Mouse (Mus musculus) neural tube, embryonic 13.5 days (tissue): ENCODE results near the gene Hist1h2bf. TPM values are rescaled to one million over a fixed set of nuclear protein-coding genes. Genes with fewer than 3 reads are reported as not detected.
"Not testable (repeated sequence)": the region's sequence is repeated elsewhere in the genome, so short reads cannot be mapped to it uniquely, and the experiment has no call there.

ENCODE experiments used
- ATAC-seq: fragments of 200-750 bp; cut with Nextera tagmentation; 2 replicates; pipeline ENCODE4 v1.8.0; 2017; ENCODE audit warnings: low read depth, mild to moderate bottlenecking, moderate TSS enrichment, moderate library complexity
- H3K27ac ChIP-seq: fragments of 300-500 bp; sonication (generic); replicated peaks from 2 replicates; pipeline ENCODE4 v1.5.1; 2015; ENCODE audit warnings: moderate library complexity, mild to moderate bottlenecking, inconsistent platforms
- H3K27me3 ChIP-seq: fragments of 300-500 bp; sonication (generic); 2 replicates; pipeline ENCODE4 v1.6.1; 2015; ENCODE audit warnings: mild to moderate bottlenecking, inconsistent platforms
- H3K36me3 ChIP-seq: fragments of 300-500 bp; sonication (generic); 2 replicates; pipeline ENCODE4 v1.6.1; 2015; ENCODE audit warnings: mild to moderate bottlenecking, inconsistent platforms
- H3K4me1 ChIP-seq: fragments of 300-500 bp; sonication (generic); replicated peaks from 2 replicates; pipeline ENCODE4 v1.6.1; 2015; ENCODE audit warnings: inconsistent platforms
- H3K4me2 ChIP-seq: fragments of 300-500 bp; sonication (generic); 2 replicates; pipeline ENCODE4 v1.6.1; 2015; ENCODE audit warnings: inconsistent platforms, mild to moderate bottlenecking, moderate library complexity
- H3K4me3 ChIP-seq: fragments of 300-500 bp; sonication (generic); 2 replicates; pipeline ENCODE4 v1.5.1; 2015; ENCODE audit warnings: mild to moderate bottlenecking, inconsistent platforms
- H3K9ac ChIP-seq: fragments of 300-500 bp; sonication (generic); 2 replicates; pipeline ENCODE4 v1.6.1; 2015; ENCODE audit warnings: moderate library complexity, mild to moderate bottlenecking, inconsistent platforms
- H3K9me3 ChIP-seq: fragments of 300-500 bp; sonication (generic); 2 replicates; pipeline ENCODE4 v1.6.1; 2016; ENCODE audit warnings: inconsistent platforms
- WGBS: fragments of 180-500 bp; shearing (Covaris S2); methylation state at CpG from one replicate; pipeline ENCODE4 v1.1.7; 2015; 5-methylcytosine and 5-hydroxymethylcytosine counted together
- polyA plus RNA-seq: library from polyadenylated mRNA; unstranded; fragments of >200 nt; fragmentation: Nextera tagmentation; extraction: Ambion mirVana; gene quantifications from 2 replicates; pipeline ENCODE4 v1.2.1, GENCODE M21; 2015

The Hist1h2bf gene
- polyA plus RNA-seq, 1 experiment from 2014 or later, result 1.6 TPM

GRCm38 (mm10) chr13:23585442-23586098 is 11.6 kb upstream of the Hist1h2bf start:
- peak overlapping the region; percentile 47 for H3K4me3 ChIP-seq
- H3K36me3 ChIP-seq, H3K27me3 ChIP-seq, H3K9me3 ChIP-seq: not testable (repeated sequence)
- under 1% methylated on average over 23 of the region's 36 CpGs for WGBS
- H3K27ac ChIP-seq, result peak overlapping the region; percentile 93
- H3K4me2 ChIP-seq, result peak overlapping the region; percentile 72
- peak overlapping the region; percentile 76 for H3K9ac ChIP-seq
- peaks cover 44% of the 10 kb centered on the region for H3K4me1 ChIP-seq
- ATAC-seq, result peak; percentile 90

GRCm38 (mm10) chr13:23585029-23585441 is 11.0 kb upstream of the Hist1h2bf start:
- peak overlapping the region; percentile 47 for H3K4me3 ChIP-seq
- under 1% methylated on average over 21 of the region's 21 CpGs for WGBS
- peak overlapping the region; percentile 76 for H3K9ac ChIP-seq
- H3K4me1 ChIP-seq, result peaks cover 44% of the 10 kb centered on the region
- no peaks in the 10 kb centered on the region for H3K36me3 ChIP-seq
- no peaks in the 10 kb centered on the region for H3K27me3 ChIP-seq
- peak overlapping the region; percentile 93 for H3K27ac ChIP-seq
- no peaks in the 10 kb centered on the region for H3K9me3 ChIP-seq
- no peak for ATAC-seq
- H3K4me2 ChIP-seq, result peak overlapping the region; percentile 72

- no peak for ATAC-seq
- peak overlapping the region; percentile 76 for H3K9ac ChIP-seq
- H3K36me3 ChIP-seq, result no peaks in the 10 kb centered on the region
- peaks cover 44% of the 10 kb centered on the region for H3K4me1 ChIP-seq
- no peaks in the 10 kb centered on the region for H3K27me3 ChIP-seq
- H3K27ac ChIP-seq, result peak overlapping the region; percentile 93
- no peaks in the 10 kb centered on the region for H3K9me3 ChIP-seq
- H3K4me2 ChIP-seq, result peak overlapping the region; percentile 72
- peak overlapping the region; percentile 47 for H3K4me3 ChIP-seq
Observed at GRCm38 (mm10) chr13:23584331-23584730, 10.3 kb upstream of the Hist1h2bf start.

- ATAC-seq, result no peak
- H3K27ac ChIP-seq, result peak overlapping the region; percentile 23; the same call in 1 of the 2 replicates
- H3K9ac ChIP-seq, result no peak overlapping the region
Observed at GRCm38 (mm10) chr13:23583387-23584068, 9.5 kb upstream of the Hist1h2bf start.

GRCm38 (mm10) chr13:23582219-23583056 is 8.4 kb upstream of the Hist1h2bf start:
- H3K27ac ChIP-seq, result peak overlapping the region; percentile 82
- WGBS, result 8% methylated on average over 6 of the region's 6 CpGs
- peak overlapping the region; percentile 91 for H3K4me2 ChIP-seq
- no peaks in the 10 kb centered on the region for H3K36me3 ChIP-seq
- H3K4me1 ChIP-seq, result peaks cover 44% of the 10 kb centered on the region
- peak overlapping the region; percentile 47 for H3K4me3 ChIP-seq
- peak overlapping the region; percentile 72 for H3K9ac ChIP-seq
- no peaks in the 10 kb centered on the region for H3K9me3 ChIP-seq
- no peak for ATAC-seq
- H3K27me3 ChIP-seq, result no peaks in the 10 kb centered on the region

More at GRCm38 (mm10) chr13:23583387-23584068, 9.5 kb upstream of the Hist1h2bf start:
- Histone ChIP-seq H3K27me3 (no peaks in the 10 kb centered on the region), H3K9me3 (no peaks in the 10 kb centered on the region), H3K4me3 (no peak overlapping the region), H3K36me3 (no peaks in the 10 kb centered on the region), H3K4me2 (0 out of 2 replicates have a peak overlapping the region, but pooled peaks have one; percentile 7), H3K4me1 (peaks cover 44% of the 10 kb centered on the region)

GRCm38 (mm10) chr13:23581408-23582218 is 7.6 kb upstream of the Hist1h2bf start, which contains the start of gene Hist1h4d:
TSS of gene Hist1h4d (plus strand) at chr13:23581598.
- peak within 1 kb of the TSS; percentile 72 for H3K9ac ChIP-seq
- peaks cover 47% of the 10 kb centered on the region for H3K4me1 ChIP-seq
- H3K9me3 ChIP-seq, result no peaks in the 10 kb centered on the region
- no peaks in the 10 kb centered on the region for H3K36me3 ChIP-seq
- peak within 1 kb of the TSS; percentile 91 for H3K4me2 ChIP-seq
- peak; percentile 88 for ATAC-seq
- WGBS, result under 1% methylated on average over 43 of the region's 43 CpGs
- peak within 1 kb of the TSS; percentile 82 for H3K27ac ChIP-seq
- peak within 1 kb of the TSS; percentile 47 for H3K4me3 ChIP-seq
- H3K27me3 ChIP-seq, result no peaks in the 10 kb centered on the region

GRCm38 (mm10) chr13:23577835-23578234 is 3.8 kb upstream of the Hist1h2bf start:
- H3K4me3 ChIP-seq, result no peak overlapping the region
- H3K9ac ChIP-seq, result no peak overlapping the region
- no peak overlapping the region for H3K27ac ChIP-seq
- ATAC-seq, result no peak
- H3K4me2 ChIP-seq, result no peak overlapping the region
- no peaks in the 10 kb centered on the region for H3K27me3 ChIP-seq
- H3K4me1 ChIP-seq, result peaks cover 42% of the 10 kb centered on the region
- no peaks in the 10 kb centered on the region for H3K9me3 ChIP-seq
- 86% methylated on average over 1 of the region's 1 CpGs for WGBS
- H3K36me3 ChIP-seq, result no peaks in the 10 kb centered on the region

- Histone ChIP-seq H3K27me3 (no peaks in the 10 kb centered on the region), H3K9me3 (no peaks in the 10 kb centered on the region), H3K27ac (0 out of 2 replicates have a peak overlapping the region, but pooled peaks have one; percentile 1), H3K4me2 (peak overlapping the region; percentile 81), H3K4me3 (0 out of 2 replicates have a peak overlapping the region, but pooled peaks have one; percentile 42), H3K36me3 (no peaks in the 10 kb centered on the region), H3K9ac (peak overlapping the region; percentile 78), H3K4me1 (peaks cover 42% of the 10 kb centered on the region)
- WGBS, result 54% methylated on average over 6 of the region's 6 CpGs
- ATAC-seq, result no peak
Observed at GRCm38 (mm10) chr13:23576906-23577639, 3.1 kb upstream of the Hist1h2bf start.

GRCm38 (mm10) chr13:23576351-23576881 is 2.4 kb upstream of the Hist1h2bf start:
- no peaks in the 10 kb centered on the region for H3K36me3 ChIP-seq
- 8% methylated on average over 7 of the region's 7 CpGs for WGBS
- H3K4me2 ChIP-seq, result peak overlapping the region; percentile 81
- peak overlapping the region; percentile 42 for H3K4me3 ChIP-seq
- H3K9me3 ChIP-seq, result no peaks in the 10 kb centered on the region
- peak overlapping the region; percentile 78 for H3K9ac ChIP-seq
- no peak for ATAC-seq
- H3K27ac ChIP-seq, result peak overlapping the region; percentile 68
- peaks cover 41% of the 10 kb centered on the region for H3K4me1 ChIP-seq
- H3K27me3 ChIP-seq, result no peaks in the 10 kb centered on the region

GRCm38 (mm10) chr13:23575864-23576313 is 1.9 kb upstream of the Hist1h2bf start:
- Histone ChIP-seq H3K27ac (peak overlapping the region; percentile 81), H3K4me2 (peak overlapping the region; percentile 81), H3K4me1 (peaks cover 39% of the 10 kb centered on the region), H3K9ac (peak overlapping the region; percentile 78), H3K4me3 (peak overlapping the region; percentile 42)
- H3K27me3 ChIP-seq, H3K36me3 ChIP-seq, ATAC-seq, H3K9me3 ChIP-seq: not testable (repeated sequence)
- under 1% methylated on average over 14 of the region's 40 CpGs for WGBS
